Mouse (Mus musculus) forebrain, embryonic 14.5 days (tissue): ENCODE measurements around the gene Itga9. TPM values are rescaled to one million over a fixed set of nuclear protein-coding genes. Genes with fewer than 3 reads are reported as not detected.

Experiments used
- ATAC-seq: fragments of 200-750 bp; cut with Nextera tagmentation; 2 replicates; pipeline ENCODE4 v1.8.0; 2017; ENCODE audit warnings: mild to moderate bottlenecking, moderate library complexity
- DNase-seq: peaks from one replicate; pipeline ENCODE4 v3.0.0-alpha.2; 2015; ENCODE audit warnings: low spot score
- H3K27ac ChIP-seq: fragments of 300-500 bp; sonication (generic); 2 replicates; pipeline ENCODE4 v1.5.1; 2014; ENCODE audit warnings: low read depth, mild to moderate bottlenecking, control low read depth, low read length, moderate library complexity
- H3K27me3 ChIP-seq: fragments of 300-500 bp; sonication (generic); replicated peaks from 2 replicates; pipeline ENCODE4 v1.6.1; 2014; ENCODE audit warnings: low read length, control low read depth, mixed read lengths; ENCODE audit not compliant: control insufficient read depth, insufficient read depth
- H3K36me3 ChIP-seq: fragments of 300-500 bp; sonication (generic); 2 replicates; pipeline ENCODE4 v1.6.1; 2014; ENCODE audit warnings: low read length, control low read depth; ENCODE audit not compliant: control insufficient read depth, insufficient read depth
- H3K4me1 ChIP-seq: fragments of 300-500 bp; sonication (generic); 2 replicates; pipeline ENCODE4 v1.6.1; 2014; ENCODE audit warnings: antibody characterized with exemption, low read length, control low read depth; ENCODE audit not compliant: control insufficient read depth, insufficient read depth
- H3K4me2 ChIP-seq: fragments of 300-500 bp; sonication (generic); 2 replicates; pipeline ENCODE4 v1.6.1; 2014; ENCODE audit warnings: mild to moderate bottlenecking, control low read depth, low read length
- H3K4me3 ChIP-seq: fragments of 300-500 bp; sonication (generic); 2 replicates; pipeline ENCODE4 v1.5.1; 2014; ENCODE audit warnings: low read depth, low read length, control low read depth
- H3K9ac ChIP-seq: fragments of 300-500 bp; sonication (generic); 2 replicates; pipeline ENCODE4 v1.6.1; 2014; ENCODE audit warnings: mild to moderate bottlenecking, low read length, control low read depth, moderate library complexity
- H3K9me3 ChIP-seq: fragments of 300-500 bp; sonication (generic); replicated peaks from 2 replicates; pipeline ENCODE4 v1.6.1; 2016; ENCODE audit warnings: low read length, control low read depth, mixed read lengths; ENCODE audit not compliant: control insufficient read depth
- WGBS: fragments of 180-500 bp; shearing (Covaris S2); extraction: QIAGEN DNeasy Blood & Tissue Kit; methylation state at CpG from one replicate; pipeline ENCODE4 v1.1.7; 2014; 5-methylcytosine and 5-hydroxymethylcytosine counted together
- polyA plus RNA-seq: library from polyadenylated mRNA; unstranded; fragments of >200 nt; fragmentation: Nextera tagmentation; extraction: Ambion mirVana; gene quantifications from 2 replicates; pipeline ENCODE4 v1.2.1, GENCODE M21; 2014

Gene Itga9
- polyA plus RNA-seq, 1 experiment from 2014 or later = 0.88 TPM

DNA sequence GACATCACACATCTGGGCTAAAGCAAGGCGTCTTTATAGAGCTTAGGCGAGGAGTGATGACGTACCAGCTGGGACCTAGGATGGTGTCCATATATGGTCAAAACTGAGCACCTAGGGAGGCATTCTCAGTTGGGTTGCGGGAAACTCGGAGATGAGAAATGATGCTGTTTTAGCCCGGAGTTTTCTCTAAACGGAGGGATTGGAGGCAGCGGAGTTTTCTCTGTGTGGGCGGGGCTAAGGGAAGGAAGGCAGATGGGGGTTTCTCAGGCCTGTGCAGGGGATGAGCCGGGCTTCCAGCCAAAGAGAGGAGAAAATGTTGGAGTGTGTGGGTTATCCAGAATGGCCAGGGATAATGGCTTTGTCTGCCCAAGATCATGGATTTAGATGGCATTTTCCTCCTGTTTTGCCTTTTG is 182.4 kb downstream of the Itga9 start:
- H3K4me1 ChIP-seq = peaks cover 6% of the 10 kb centered on the region; the same call in 1 of the 2 replicates
- no peaks in the 10 kb centered on the region for H3K9me3 ChIP-seq
- no peaks in the 10 kb centered on the region for H3K27me3 ChIP-seq
- no peak overlapping the region for H3K4me3 ChIP-seq
- H3K4me2 ChIP-seq = no peak overlapping the region
- ATAC-seq = no peak
- peak; percentile 43 for DNase-seq
- 69% methylated on average over 10 of the region's 10 CpGs for WGBS
- no peak overlapping the region for H3K9ac ChIP-seq
- no peaks in the 10 kb centered on the region for H3K36me3 ChIP-seq
- H3K27ac ChIP-seq = no peak overlapping the region

DNA sequence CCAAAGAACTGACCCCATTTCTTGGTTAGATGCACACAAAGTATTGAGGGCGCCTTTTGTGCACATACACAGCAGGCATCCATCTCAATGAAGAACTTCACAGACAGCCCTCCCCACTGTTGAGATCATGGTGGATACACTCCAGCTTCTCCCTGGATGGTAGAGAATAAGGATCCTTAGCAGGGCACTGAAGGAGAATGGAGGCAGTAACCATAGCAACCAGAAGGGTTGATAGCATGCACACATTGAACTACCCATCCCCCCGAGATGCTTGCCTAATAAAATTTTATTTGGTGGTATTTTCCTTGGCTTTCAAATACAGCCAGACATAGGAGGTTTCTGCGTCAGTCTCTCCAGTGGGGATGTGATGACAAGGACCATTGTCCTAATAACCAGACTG is 184.7 kb downstream of the Itga9 start:
- H3K4me1 ChIP-seq = peaks cover 6% of the 10 kb centered on the region; the same call in 1 of the 2 replicates
- 56% methylated on average over 3 of the region's 3 CpGs for WGBS
- no peak for ATAC-seq
- no peak overlapping the region for H3K4me3 ChIP-seq
- no peak overlapping the region for H3K4me2 ChIP-seq
- no peaks in the 10 kb centered on the region for H3K36me3 ChIP-seq
- H3K27me3 ChIP-seq = no peaks in the 10 kb centered on the region
- H3K9ac ChIP-seq = no peak overlapping the region
- DNase-seq = peak; percentile 64
- H3K9me3 ChIP-seq = no peaks in the 10 kb centered on the region
- no peak overlapping the region for H3K27ac ChIP-seq

GRCm38 (mm10) chr9:118793151-118793785 is 186.8 kb downstream of the Itga9 start:
- Histone ChIP-seq H3K9me3 (no peaks in the 10 kb centered on the region), H3K4me2 (no peak overlapping the region), H3K4me3 (no peak overlapping the region), H3K27ac (no peak overlapping the region), H3K4me1 (peaks cover 6% of the 10 kb centered on the region; the same call in 1 of the 2 replicates), H3K9ac (no peak overlapping the region), H3K27me3 (no peaks in the 10 kb centered on the region), H3K36me3 (no peaks in the 10 kb centered on the region)
- ATAC-seq (no peak), DNase-seq (no peak)
- 78% methylated on average over 13 of the region's 21 CpGs for WGBS

DNA sequence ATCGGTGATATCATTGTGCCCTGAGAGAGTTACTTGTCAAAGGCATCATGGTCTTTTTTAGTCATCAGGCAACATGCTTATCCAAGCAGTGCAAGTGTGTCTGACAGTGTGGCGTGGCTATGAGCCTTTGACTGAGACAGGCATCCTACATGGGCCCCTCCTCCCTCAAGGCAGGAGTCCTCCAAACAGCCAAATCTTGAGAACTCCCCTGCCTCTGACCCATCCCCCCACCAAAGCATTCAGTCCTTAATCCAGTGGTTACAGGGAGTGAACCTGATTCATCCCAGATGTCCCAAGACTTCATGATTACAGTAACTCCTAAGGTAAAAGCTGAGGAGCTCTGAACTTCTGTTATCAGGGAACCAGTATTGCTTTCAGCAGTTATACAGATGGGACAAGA is 188.2 kb downstream of the Itga9 start:
- Histone ChIP-seq H3K36me3 (no peaks in the 10 kb centered on the region), H3K9me3 (no peaks in the 10 kb centered on the region), H3K27me3 (no peaks in the 10 kb centered on the region), H3K4me2 (no peak overlapping the region), H3K9ac (no peak overlapping the region), H3K27ac (no peak overlapping the region), H3K4me1 (peaks cover 6% of the 10 kb centered on the region; the same call in 1 of the 2 replicates), H3K4me3 (no peak overlapping the region)
- DNase-seq (no peak), ATAC-seq (no peak)
- 62% methylated on average over 2 of the region's 2 CpGs for WGBS

- Histone ChIP-seq H3K4me2 (no peak overlapping the region), H3K4me1 (peaks cover 6% of the 10 kb centered on the region; the same call in 1 of the 2 replicates)
- 45% methylated on average over 4 of the region's 4 CpGs for WGBS
Measured at GRCm38 (mm10) chr9:118795304-118795703, 188.8 kb downstream of the Itga9 start.

GRCm38 (mm10) chr9:118799105-118799504 is 192.6 kb downstream of the Itga9 start:
- Histone ChIP-seq H3K9ac (no peak overlapping the region), H3K4me1 (no peaks in the 10 kb centered on the region), H3K4me3 (no peak overlapping the region), H3K9me3 (no peaks in the 10 kb centered on the region), H3K4me2 (no peak overlapping the region), H3K36me3 (no peaks in the 10 kb centered on the region), H3K27ac (no peak overlapping the region), H3K27me3 (no peaks in the 10 kb centered on the region)
- peak; percentile 64 for DNase-seq
- WGBS = 41% methylated on average over 7 of the region's 7 CpGs
- ATAC-seq = no peak

More at GRCm38 (mm10) chr9:118795304-118795703, 188.8 kb downstream of the Itga9 start:
- no peak overlapping the region for H3K4me3 ChIP-seq
- ATAC-seq = no peak
- H3K36me3 ChIP-seq = no peaks in the 10 kb centered on the region
- no peak overlapping the region for H3K9ac ChIP-seq
- H3K27me3 ChIP-seq = no peaks in the 10 kb centered on the region
- no peaks in the 10 kb centered on the region for H3K9me3 ChIP-seq
- no peak for DNase-seq
- no peak overlapping the region for H3K27ac ChIP-seq

DNA sequence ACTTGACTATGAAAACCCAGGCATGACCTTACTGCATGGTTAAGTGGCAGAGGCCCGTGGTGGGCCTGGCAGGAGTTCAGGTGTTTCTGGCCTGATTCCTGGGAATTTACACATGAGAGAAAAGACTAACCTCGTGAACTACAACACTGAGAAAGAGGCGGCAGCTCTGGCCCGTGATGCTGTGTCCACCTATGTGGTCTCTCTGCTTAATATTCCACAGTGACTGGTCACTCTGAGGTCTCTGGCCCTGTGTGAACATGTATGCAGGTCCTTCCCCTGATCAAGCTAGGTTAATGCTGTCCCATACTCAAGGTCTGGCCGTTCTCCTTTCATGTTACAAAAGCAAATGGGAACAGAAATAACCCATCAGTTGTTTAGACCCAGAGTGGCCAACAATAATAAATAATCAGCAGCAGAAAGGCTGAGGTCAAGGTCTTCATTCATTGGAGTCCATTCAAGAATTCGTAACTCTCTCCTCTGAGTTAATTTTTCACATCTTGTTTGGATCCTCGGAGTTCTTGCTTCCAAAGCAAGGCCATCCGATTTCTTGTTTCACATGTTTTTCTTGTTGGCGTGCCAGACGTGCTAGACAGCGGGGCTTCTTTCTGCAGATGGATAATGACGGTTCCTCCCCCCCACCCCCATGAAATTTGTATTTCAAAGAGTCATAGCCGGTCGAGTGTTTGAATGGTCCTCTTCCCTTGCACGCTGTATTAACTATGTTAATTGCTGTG is 194.9 kb downstream of the Itga9 start:
- no peaks in the 10 kb centered on the region for H3K9me3 ChIP-seq
- no peaks in the 10 kb centered on the region for H3K4me1 ChIP-seq
- no peak overlapping the region for H3K9ac ChIP-seq
- H3K27me3 ChIP-seq = no peaks in the 10 kb centered on the region
- no peaks in the 10 kb centered on the region for H3K36me3 ChIP-seq
- H3K4me3 ChIP-seq = no peak overlapping the region
- H3K4me2 ChIP-seq = no peak overlapping the region
- 51% methylated on average over 15 of the region's 15 CpGs for WGBS
- no peak overlapping the region for H3K27ac ChIP-seq
- ATAC-seq (no peak), DNase-seq (peak; percentile 50)

DNA sequence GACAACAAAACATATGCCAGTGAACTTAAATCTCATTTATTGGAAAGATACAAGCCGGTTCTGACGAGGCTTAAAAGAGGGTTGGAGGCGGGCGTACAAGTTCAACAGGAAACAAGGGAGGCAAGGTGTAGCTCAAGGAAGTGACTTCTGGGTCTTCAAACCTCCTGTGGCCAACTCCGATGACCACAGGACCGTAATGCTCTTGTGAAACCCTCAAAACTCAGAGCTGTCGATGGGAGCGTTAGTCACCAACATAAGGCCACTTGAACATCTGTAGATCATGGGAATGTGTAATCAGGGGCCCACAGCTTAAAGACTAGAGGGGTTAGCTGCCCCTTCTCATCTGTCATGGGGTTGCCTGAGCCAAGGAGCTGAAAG is 195.4 kb downstream of the Itga9 start:
- ATAC-seq (no peak), DNase-seq (no peak)
- Histone ChIP-seq H3K36me3 (no peaks in the 10 kb centered on the region), H3K4me1 (no peaks in the 10 kb centered on the region), H3K4me2 (no peak overlapping the region), H3K9me3 (no peaks in the 10 kb centered on the region), H3K9ac (no peak overlapping the region), H3K27ac (no peak overlapping the region), H3K4me3 (no peak overlapping the region), H3K27me3 (no peaks in the 10 kb centered on the region)
- WGBS = 75% methylated on average over 8 of the region's 8 CpGs

DNA sequence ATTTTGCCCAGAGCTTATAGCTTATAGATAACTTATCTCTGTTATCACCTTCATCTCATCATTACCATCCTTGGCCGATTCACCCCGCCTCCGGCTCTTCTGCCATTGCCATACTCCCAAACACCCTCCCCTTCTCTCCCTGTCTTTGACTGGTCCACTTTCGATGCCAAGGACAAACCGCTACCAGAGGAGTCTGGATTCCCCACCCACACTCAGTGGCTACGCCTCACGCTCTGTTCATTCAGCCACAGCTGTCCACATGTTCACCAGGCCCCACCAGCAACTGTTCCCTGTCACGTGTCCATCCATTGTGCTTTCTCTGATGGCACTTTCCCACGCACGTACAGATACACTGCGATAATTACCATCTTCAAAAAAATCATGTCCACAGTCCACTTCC is 195.9 kb downstream of the Itga9 start:
- Histone ChIP-seq H3K4me3 (no peak overlapping the region), H3K36me3 (no peaks in the 10 kb centered on the region), H3K9me3 (no peaks in the 10 kb centered on the region), H3K4me1 (no peaks in the 10 kb centered on the region), H3K27ac (no peak overlapping the region), H3K9ac (no peak overlapping the region), H3K27me3 (no peaks in the 10 kb centered on the region), H3K4me2 (no peak overlapping the region)
- WGBS = 94% methylated on average over 11 of the region's 11 CpGs
- ATAC-seq (no peak), DNase-seq (no peak)
